Mouse (Mus musculus): Measurements from ENCODE around the gene Tcp11.

DNA sequence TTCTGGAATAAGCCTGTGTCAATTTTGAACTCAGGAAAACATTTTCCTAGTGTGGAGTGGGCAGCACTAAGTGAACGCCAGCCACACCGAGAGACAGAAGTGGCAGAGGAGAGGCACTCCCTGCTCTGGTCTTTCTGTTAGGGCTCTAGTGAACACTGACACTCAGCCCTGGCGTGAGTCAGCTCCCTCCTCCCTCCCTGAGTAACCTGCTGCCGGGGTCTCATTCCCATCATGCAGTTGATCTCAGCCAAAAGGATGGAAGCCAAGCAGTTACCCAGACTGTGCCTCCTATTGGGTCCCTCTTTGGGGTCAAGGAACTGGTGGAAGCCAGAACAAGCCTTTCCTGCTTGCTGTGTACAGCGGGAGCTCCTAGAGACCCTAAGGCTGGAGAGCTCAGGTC lies 32.9 kb downstream of the Tcp11 start:
- TF ChIP-seq CTCF (IDR thresholded peaks at IDR 0.05; ENCODE audit: borderline replicate concordance, insufficient read depth, low read length) (no peak), POLR2A (IDR thresholded peaks at IDR 0.05; ENCODE audit: low read depth, low read length) (no peak)

All from embryonic fibroblast, embryonic 13.5 days (primary cell).